Mouse (Mus musculus) embryonic facial prominence, embryonic 10.5 days (tissue): ENCODE data around the gene Cox7a1. TPM values are rescaled to one million over a fixed set of nuclear protein-coding genes. Genes with fewer than 3 reads are reported as not detected.

Experiments
- DNase-seq: peaks from one replicate; pipeline ENCODE4 v3.0.0-alpha.2; 2017; ENCODE audit warnings: low spot score
- H3K27ac ChIP-seq: fragments of 300-500 bp; sonication (generic); replicated peaks from 2 replicates; pipeline ENCODE4 v1.5.1; 2016; ENCODE audit warnings: mild to moderate bottlenecking
- H3K27me3 ChIP-seq: fragments of 300-500 bp; sonication (generic); replicated peaks from 2 replicates; pipeline ENCODE4 v1.6.1; 2016; ENCODE audit warnings: low read depth, mild to moderate bottlenecking; ENCODE audit not compliant: poor library complexity, severe bottlenecking
- H3K36me3 ChIP-seq: fragments of 300-500 bp; sonication (generic); replicated peaks from 2 replicates; pipeline ENCODE4 v1.6.1; 2016; ENCODE audit warnings: mild to moderate bottlenecking, moderate library complexity
- H3K4me1 ChIP-seq: fragments of 300-500 bp; sonication (generic); 2 replicates; pipeline ENCODE4 v1.6.1; 2016
- H3K4me3 ChIP-seq: fragments of 300-500 bp; sonication (generic); 2 replicates; pipeline ENCODE4 v1.5.1; 2016; ENCODE audit warnings: mild to moderate bottlenecking, moderate library complexity
- H3K9me3 ChIP-seq: fragments of 300-500 bp; sonication (generic); 2 replicates; pipeline ENCODE4 v1.6.1; 2016; ENCODE audit warnings: mild to moderate bottlenecking
- WGBS: fragments of 180-500 bp; shearing (Covaris S2); methylation state at CpG from one replicate; pipeline ENCODE4 v1.1.7; 2016; 5-methylcytosine and 5-hydroxymethylcytosine counted together
- polyA plus RNA-seq: library from polyadenylated mRNA; unstranded; fragments of >200 nt; fragmentation: Nextera tagmentation; extraction: Ambion mirVana; gene quantifications from 2 replicates; pipeline ENCODE4 v1.2.1, GENCODE M21; 2016

Cox7a1 gene
- polyA plus RNA-seq, 1 experiment from 2014 or later: 2.5 TPM

DNA sequence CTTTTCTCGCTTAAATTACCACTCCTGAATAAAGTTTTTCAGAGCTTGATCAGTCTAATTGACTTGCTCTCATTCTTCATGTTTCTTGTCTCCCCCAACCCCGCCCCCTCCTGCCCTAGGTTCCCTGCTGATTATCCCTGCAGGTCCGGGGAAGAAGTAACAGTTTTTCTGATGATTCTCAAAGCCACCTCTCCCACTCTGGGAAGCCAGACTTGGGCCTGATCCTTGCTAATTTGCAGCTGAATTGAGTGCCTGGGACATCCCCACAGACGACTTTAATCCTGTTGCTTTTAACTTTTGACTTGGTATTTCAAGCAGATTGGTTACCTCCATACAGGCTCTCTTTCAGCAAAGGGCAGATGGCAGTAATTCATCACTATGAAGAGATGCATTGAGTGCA lies 27.1 kb downstream of the Cox7a1 start:
- Histone ChIP-seq H3K4me1 (no peaks in the 10 kb centered on the region), H3K9me3 (0 out of 2 replicates have a peak, but pooled peaks cover 4% of the 10 kb centered on the region), H3K36me3 (no peaks in the 10 kb centered on the region), H3K27ac (no peak overlapping the region), H3K4me3 (no peak overlapping the region), H3K27me3 (no peaks in the 10 kb centered on the region)
- no peak for DNase-seq
- 31% methylated on average over 4 of the region's 4 CpGs for WGBS

DNA sequence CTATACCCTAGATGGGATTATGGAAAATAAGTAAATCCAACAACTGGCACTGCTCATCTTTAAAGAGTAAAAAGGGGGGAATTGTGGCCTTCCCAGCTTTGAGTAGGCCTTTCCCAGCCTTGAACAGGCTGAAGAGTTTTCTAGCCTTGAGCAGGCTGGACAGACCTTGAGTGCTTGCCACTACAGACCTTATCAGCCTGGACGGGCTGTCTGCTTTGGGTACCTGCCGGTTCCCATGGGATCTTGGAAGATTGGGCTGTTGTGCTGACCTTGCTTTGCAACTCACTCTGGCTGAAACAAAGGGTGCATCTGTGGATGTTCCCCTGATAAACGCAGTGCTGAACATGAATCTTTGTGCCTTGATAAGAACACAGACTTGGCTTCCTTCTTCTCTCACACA lies 29.9 kb downstream of the Cox7a1 start:
- Histone ChIP-seq H3K27ac (no peak overlapping the region), H3K4me1 (peaks cover 3% of the 10 kb centered on the region), H3K9me3 (0 out of 2 replicates have a peak, but pooled peaks cover 4% of the 10 kb centered on the region), H3K27me3 (no peaks in the 10 kb centered on the region), H3K4me3 (no peak overlapping the region), H3K36me3 (no peaks in the 10 kb centered on the region)
- DNase-seq: no peak
- 86% methylated on average over 3 of the region's 3 CpGs for WGBS

DNA sequence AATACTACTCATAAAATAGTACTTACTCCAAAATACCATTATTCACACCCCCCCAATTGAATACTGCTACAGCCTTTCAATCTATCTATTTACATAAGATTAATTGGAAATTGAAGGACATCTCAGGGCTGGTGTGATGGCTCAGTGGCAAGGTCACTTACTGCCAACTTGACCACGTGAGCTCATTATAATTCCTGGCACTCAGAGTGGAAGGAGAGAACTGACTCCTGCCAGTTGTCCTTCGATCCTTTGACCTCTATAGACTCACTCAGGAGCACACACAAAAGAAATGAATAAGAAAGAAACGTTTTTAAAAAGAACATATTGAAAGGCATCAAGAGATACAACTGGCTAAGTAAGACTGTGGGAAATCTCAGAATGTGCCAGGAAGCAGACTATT lies 31.9 kb downstream of the Cox7a1 start:
- no peak for DNase-seq
- Histone ChIP-seq H3K9me3 (0 out of 2 replicates have a peak, but pooled peaks cover 4% of the 10 kb centered on the region), H3K4me1 (peaks cover 17% of the 10 kb centered on the region), H3K36me3 (no peaks in the 10 kb centered on the region), H3K27me3 (no peaks in the 10 kb centered on the region), H3K27ac (no peak overlapping the region), H3K4me3 (no peak overlapping the region)
- whole genome bisulfite sequencing: 87% methylated on average over 3 of the region's 3 CpGs

DNA sequence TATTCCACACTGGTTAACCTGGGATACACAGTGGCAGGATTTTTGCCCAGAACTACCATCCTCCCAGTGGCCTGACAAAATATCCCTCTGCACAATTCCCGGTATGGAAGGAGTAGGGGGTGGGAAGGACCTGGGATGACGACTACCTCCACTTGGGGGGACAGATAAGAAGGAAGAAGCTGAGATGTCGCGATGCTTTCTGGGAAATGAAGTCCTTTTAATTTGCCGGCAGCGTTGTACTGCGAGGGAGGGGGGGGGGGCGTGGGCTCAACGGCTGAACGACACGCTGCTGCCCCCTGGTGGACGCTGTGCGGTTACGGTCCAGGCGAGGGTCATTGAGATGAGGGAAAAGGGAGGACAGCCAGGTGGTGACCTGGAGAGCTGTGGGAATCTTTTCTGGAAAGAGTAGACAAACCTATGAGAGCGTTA lies 32.8 kb downstream of the Cox7a1 start:
- DNase-seq: peak; percentile 91
- peak overlapping the region; percentile 44 for H3K4me3 ChIP-seq
- H3K9me3 ChIP-seq: 0 out of 2 replicates have a peak, but pooled peaks cover 4% of the 10 kb centered on the region
- H3K27me3 ChIP-seq: no peaks in the 10 kb centered on the region
- H3K36me3 ChIP-seq: 0 out of 2 replicates have a peak, but pooled peaks cover under 1% of the 10 kb centered on the region
- WGBS: 1% methylated on average over 16 of the region's 16 CpGs
- peaks cover 17% of the 10 kb centered on the region for H3K4me1 ChIP-seq
- H3K27ac ChIP-seq: peak overlapping the region; percentile 36; the same call in 1 of the 2 replicates

DNA sequence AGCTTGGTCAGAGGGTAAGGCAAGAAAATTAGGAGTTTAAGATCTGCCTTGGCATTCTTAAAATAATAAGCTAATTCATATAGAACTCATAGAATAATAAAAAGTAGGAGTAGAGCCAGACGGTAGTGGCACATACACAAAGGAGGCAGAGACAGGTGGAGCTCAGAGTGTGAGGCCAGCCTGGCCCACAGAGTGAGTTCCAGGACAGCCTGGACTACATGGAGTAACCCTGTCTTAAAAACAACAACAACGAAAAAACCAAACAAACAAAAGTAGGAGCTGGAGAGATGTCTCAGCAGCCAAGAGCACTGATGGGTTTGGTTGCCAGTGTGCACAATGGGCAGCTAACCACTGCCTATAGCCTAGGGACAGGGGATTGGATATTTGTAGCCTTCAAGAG lies 33.3 kb downstream of the Cox7a1 start:
- Histone ChIP-seq H3K9me3 (0 out of 2 replicates have a peak, but pooled peaks cover 4% of the 10 kb centered on the region), H3K4me3 (no peak overlapping the region), H3K4me1 (peaks cover 17% of the 10 kb centered on the region), H3K27me3 (no peaks in the 10 kb centered on the region), H3K36me3 (peaks cover 6% of the 10 kb centered on the region), H3K27ac (no peak overlapping the region)
- 81% methylated on average over 2 of the region's 2 CpGs for WGBS
- DNase-seq: no peak

DNA sequence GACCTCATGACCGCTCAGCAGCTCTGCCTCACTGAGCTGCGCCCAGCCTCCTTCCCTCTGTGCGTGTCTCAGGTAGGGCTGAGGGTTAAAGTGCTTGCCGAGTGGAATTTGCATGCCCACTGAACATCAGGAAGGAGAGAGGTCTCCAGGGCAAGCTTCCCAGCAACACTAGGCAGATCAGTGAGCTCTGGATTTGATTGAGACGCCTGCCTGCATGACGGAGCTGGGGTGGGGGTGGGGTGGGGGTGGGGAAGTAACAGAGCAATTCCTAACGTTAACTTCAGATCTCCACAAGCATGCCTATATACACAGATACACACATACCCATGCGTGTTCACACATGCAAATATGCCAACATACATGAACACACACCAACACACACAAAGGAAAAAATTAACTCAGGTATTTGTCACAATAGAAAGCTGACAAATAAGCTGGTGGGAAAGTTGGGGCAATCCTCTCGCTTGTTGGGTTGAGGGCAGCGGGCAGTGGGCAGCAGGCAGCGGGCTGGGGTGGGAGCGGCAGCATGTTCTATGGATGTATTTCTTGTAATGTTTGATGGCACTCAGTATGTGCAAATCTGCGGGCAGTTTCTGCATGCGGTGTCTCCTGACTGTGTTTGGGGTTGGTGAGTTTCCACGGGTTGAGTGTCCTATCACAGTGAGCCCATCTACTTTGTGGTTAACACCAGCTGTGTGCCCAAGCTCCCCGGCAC lies 35.5 kb downstream of the Cox7a1 start:
- Histone ChIP-seq H3K4me1 (peaks cover 17% of the 10 kb centered on the region), H3K27ac (peak overlapping the region; percentile 81), H3K27me3 (no peaks in the 10 kb centered on the region), H3K4me3 (peak overlapping the region; percentile 61), H3K36me3 (peaks cover 28% of the 10 kb centered on the region), H3K9me3 (no peaks in the 10 kb centered on the region)
- DNase-seq: peak; percentile 82
- 6% methylated on average over 16 of the region's 16 CpGs for WGBS

DNA sequence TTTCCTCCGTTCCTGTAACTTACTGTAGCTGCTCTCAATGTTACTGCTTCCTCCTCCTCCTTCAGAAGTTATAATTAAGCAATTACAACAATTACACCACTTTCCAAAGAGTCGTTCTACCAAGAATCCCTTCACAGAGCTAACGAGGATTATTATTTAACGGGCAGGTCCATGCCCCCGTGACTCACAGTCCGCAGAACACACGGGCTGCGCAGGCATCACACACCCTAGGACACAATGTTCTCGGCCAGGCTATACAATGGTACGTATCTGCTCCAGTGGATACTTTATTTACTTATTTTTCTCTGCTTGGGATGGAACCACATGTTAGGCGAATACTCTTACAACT lies 36.0 kb downstream of the Cox7a1 start:
- Histone ChIP-seq H3K36me3 (peaks cover 33% of the 10 kb centered on the region), H3K27ac (peak overlapping the region; percentile 81), H3K9me3 (no peaks in the 10 kb centered on the region), H3K4me1 (peaks cover 17% of the 10 kb centered on the region), H3K27me3 (no peaks in the 10 kb centered on the region), H3K4me3 (peak overlapping the region; percentile 61)
- no peak for DNase-seq
- 26% methylated on average over 11 of the region's 11 CpGs for WGBS

DNA sequence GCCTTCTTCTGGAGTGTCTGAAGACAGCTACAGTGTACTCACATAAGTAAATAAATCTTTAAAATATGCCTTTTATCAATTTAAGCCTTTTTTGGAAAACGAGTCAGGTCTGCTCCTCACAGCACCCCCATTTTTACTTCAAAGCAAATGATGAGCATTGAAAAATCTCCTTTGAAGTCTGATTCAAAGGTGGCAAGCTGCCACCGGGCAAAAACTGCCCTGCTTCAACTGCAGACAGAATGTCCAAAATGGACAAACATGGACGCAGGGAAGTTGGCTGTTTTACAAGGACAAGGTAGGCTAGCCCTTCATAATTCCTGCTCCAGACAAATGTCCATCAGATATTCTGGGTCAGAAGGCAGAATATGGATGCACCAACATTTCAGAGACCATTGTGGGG lies 37.5 kb downstream of the Cox7a1 start:
- Histone ChIP-seq H3K4me1 (peaks cover 17% of the 10 kb centered on the region), H3K4me3 (no peak overlapping the region), H3K27me3 (no peaks in the 10 kb centered on the region), H3K27ac (no peak overlapping the region), H3K36me3 (peaks cover 48% of the 10 kb centered on the region), H3K9me3 (no peaks in the 10 kb centered on the region)
- DNase-seq: no peak
- 88% methylated on average over 3 of the region's 3 CpGs for WGBS

DNA sequence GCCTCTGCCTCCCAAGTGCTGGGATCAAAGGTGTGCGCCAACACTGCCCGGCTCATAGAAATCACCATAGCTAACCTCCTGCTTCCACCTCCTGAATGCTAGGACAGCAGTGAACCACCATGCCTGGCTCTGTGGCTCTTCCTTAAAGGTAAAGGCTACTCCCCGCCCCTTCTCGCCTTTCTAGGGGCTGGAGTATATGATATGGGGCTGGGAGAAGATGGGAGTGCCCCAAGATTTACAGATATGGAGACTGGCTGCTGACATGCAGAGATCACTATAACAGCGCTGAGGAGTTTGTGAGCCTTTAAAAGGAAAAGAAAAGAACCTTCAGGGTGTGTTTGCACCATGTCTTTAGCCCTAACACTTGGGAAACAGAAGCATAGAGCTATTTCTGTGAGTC lies 38.3 kb downstream of the Cox7a1 start:
- H3K27ac ChIP-seq: no peak overlapping the region
- DNase-seq: no peak
- no peak overlapping the region for H3K4me3 ChIP-seq
- H3K27me3 ChIP-seq: no peaks in the 10 kb centered on the region
- H3K36me3 ChIP-seq: peaks cover 55% of the 10 kb centered on the region
- 93% methylated on average over 5 of the region's 5 CpGs for WGBS
- H3K4me1 ChIP-seq: peaks cover 14% of the 10 kb centered on the region
- H3K9me3 ChIP-seq: no peaks in the 10 kb centered on the region

DNA sequence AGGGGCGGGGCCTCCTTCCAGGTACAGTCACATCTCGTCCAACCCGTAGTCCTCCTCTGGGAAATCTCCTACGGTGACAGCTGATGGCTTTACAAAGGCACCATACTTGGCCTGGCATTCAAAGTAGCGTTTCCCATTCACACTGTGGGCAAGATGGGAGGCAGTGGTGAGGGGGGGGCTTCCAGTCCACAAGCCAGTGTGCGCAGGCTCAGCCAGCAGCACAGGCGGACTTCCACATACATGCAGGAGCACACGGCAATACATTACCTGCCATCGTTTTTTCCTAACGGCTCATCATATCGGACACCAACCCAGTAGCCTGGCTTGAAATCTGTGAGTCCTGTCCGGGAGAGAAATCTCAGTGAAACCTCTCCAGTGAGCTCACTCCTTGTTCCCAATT lies 40.3 kb downstream of the Cox7a1 start:
- Histone ChIP-seq H3K36me3 (peaks cover 73% of the 10 kb centered on the region), H3K27me3 (no peaks in the 10 kb centered on the region), H3K4me3 (no peak overlapping the region), H3K9me3 (no peaks in the 10 kb centered on the region), H3K4me1 (peaks cover 10% of the 10 kb centered on the region), H3K27ac (no peak overlapping the region)
- WGBS: 92% methylated on average over 12 of the region's 12 CpGs
- no peak for DNase-seq

DNA sequence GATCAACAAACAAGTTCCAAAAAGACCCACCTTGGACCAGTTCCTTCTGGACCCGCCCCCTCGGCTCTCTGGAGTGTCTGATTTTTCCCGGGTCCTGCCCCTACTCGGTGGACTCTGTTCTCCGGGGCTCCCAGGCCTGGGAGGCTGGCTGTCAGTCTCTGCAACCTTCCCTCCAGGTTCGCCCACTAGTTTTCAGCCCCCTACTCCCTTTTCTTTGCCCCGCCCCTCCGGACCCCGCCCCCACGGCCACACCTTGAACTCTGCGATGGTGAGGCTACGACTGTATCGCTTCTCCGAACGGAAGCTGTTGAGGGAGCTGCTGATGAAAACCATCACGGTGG lies 47.4 kb downstream of the Cox7a1 start:
- WGBS: under 1% methylated on average over 16 of the region's 16 CpGs
- peak overlapping the region; percentile 92 for H3K27ac ChIP-seq
- no peaks in the 10 kb centered on the region for H3K27me3 ChIP-seq
- peak overlapping the region; percentile 68 for H3K4me3 ChIP-seq
- H3K4me1 ChIP-seq: peaks cover 23% of the 10 kb centered on the region
- no peak for DNase-seq
- H3K36me3 ChIP-seq: peaks cover 60% of the 10 kb centered on the region
- no peaks in the 10 kb centered on the region for H3K9me3 ChIP-seq

DNA sequence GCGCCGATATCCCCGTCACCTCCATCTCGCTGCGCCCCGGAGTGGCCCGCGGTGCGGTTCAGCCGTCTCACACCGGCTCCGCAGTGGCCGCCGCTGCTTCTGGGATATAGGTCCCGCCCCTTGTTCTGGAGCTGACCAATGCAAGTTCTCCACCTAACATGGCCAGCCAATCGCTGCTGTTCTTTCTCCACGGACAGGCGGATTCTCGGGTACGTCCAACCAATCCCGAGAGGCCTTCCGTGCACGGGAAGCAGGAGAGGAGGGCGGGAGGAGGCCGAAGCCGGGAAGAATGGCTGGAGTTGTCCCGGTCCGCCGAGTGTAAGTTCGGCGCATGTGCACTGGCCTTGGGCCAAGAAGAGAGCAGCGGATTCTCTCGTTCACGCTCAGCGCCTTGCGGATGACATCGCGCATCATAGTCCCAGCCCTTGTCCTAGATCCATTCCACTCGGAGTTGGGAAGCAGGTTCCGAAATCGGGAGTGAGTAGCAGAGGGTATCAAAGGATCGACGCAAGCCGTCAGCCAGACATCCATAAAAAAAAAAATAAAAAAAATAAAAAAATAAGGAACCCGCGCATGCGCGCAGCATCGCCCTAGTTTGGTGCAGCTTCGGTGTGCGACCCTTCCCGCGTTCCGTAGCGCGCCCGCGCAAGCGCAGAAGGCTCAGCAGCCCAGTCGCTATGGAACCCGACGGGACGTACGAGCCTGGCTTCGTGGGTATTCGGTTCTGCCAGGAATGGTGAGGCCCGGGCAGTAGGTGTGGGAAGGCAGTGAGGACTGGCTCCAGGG lies 47.9 kb downstream of the Cox7a1 start, which contains the start of the genes Polr2i and Tbcb:
Polr2i (plus strand) TSS at position 280 of the 786 bp plus-strand sequence.
Tbcb (minus strand) TSS at position 604 of the 786 bp plus-strand sequence.
- WGBS: under 1% methylated on average over 67 of the region's 67 CpGs
- Histone ChIP-seq H3K4me1 (peaks cover 23% of the 10 kb centered on the region), H3K27ac (peak within 1 kb of the TSS; percentile 92), H3K4me3 (peak within 1 kb of the TSS; percentile 68), H3K9me3 (no peaks in the 10 kb centered on the region), H3K36me3 (peaks cover 54% of the 10 kb centered on the region), H3K27me3 (no peaks in the 10 kb centered on the region)
- peak; percentile 97 for DNase-seq
